Mouse (Mus musculus) G1E (cell line): Measurements from ENCODE around the gene Gm4869. TPM values are rescaled to one million over a fixed set of nuclear protein-coding genes. Genes with fewer than 3 reads are reported as not detected.

Experiments
- ATAC-seq: 2 replicates; pipeline ENCODE4 v1.8.0; 2016; ENCODE audit warnings: mild to moderate bottlenecking; ENCODE audit not compliant: insufficient number of reproducible peaks, poor library complexity, low FRiP score, severe bottlenecking; ENCODE audit errors: extremely low read depth
- DNase-seq: peaks from one replicate; pipeline ENCODE4 v3.0.0; 2012; ENCODE audit warnings: low spot score
- H3K27me3 ChIP-seq: 2 replicates; pipeline ENCODE4 v1.6.1; 2012; ENCODE audit warnings: mild to moderate bottlenecking, low read length, inconsistent platforms; ENCODE audit not compliant: insufficient read depth
- H3K36me3 ChIP-seq: replicated peaks from 2 replicates; pipeline ENCODE3; 2012; ENCODE audit warnings: mild to moderate bottlenecking, inconsistent platforms
- H3K4me1 ChIP-seq: 2 replicates; pipeline ENCODE4 v1.6.1; 2012; ENCODE audit warnings: low read depth, low read length, inconsistent platforms, mixed read lengths; ENCODE audit not compliant: insufficient read depth
- H3K4me3 ChIP-seq: 2 replicates; pipeline ENCODE4 v1.5.1; 2012; ENCODE audit warnings: low read depth, mild to moderate bottlenecking, inconsistent platforms, low read length, moderate library complexity, mixed read lengths
- H3K9me3 ChIP-seq: replicated peaks from 2 replicates; pipeline ENCODE4 v1.6.1; 2012; ENCODE audit warnings: inconsistent platforms
- CTCF ChIP-seq: IDR thresholded peaks from 2 replicates; pipeline ENCODE4 v1.5.1; 2012; ENCODE audit warnings: low read depth, low read length, inconsistent platforms, mixed read lengths
- GATA1 ChIP-seq: IDR thresholded peaks from 2 replicates; pipeline ENCODE4 v1.6.1; 2012; ENCODE audit warnings: borderline replicate concordance, low read length, inconsistent platforms, mixed read lengths
- GATA2 ChIP-seq: IDR thresholded peaks from 2 replicates; pipeline ENCODE4 v1.6.1; 2012; ENCODE audit warnings: low read depth, low read length, inconsistent platforms, borderline replicate concordance
- POLR2AphosphoS5 ChIP-seq: IDR thresholded peaks from 2 replicates; pipeline ENCODE4 v1.6.1; 2012; ENCODE audit warnings: low read depth, low read length, inconsistent platforms; ENCODE audit not compliant: insufficient replicate concordance
- TAL1 ChIP-seq: conservative IDR thresholded peaks from 2 replicates; pipeline ENCODE4 v1.6.1; 2012; ENCODE audit warnings: low read depth, low read length, inconsistent platforms, mixed read lengths
- polyA plus RNA-seq: library from polyadenylated mRNA; stranded (reverse); fragments of >175 nt; gene quantifications from 2 replicates; pipeline ENCODE4 v1.2.3, GENCODE M21; 2012
- total RNA-seq, 2 experiments: library from RNA; stranded (forward) in 1 of 2; stranded (reverse) in 1 of 2; fragments of 200-1000 nt in 1 of 2; fragments of >200 nt in 1 of 2; fragmentation: Nextera tagmentation in 1 of 2; gene quantifications; 2 replicates each; pipeline ENCODE4 v1.2.3; 2014 to 2017

Gene Gm4869
- total and polyA plus RNA-seq, 3 experiments: not detected

GRCm38 (mm10) chr5:140517159-140517920 lies 71.9 kb downstream of the Gm4869 start:
- Histone ChIP-seq H3K36me3 (no peaks in the 10 kb centered on the region), H3K9me3 (no peaks in the 10 kb centered on the region), H3K27me3 (peaks cover 15% of the 10 kb centered on the region), H3K4me1 (0 out of 2 replicates have a peak, but pooled peaks cover 2% of the 10 kb centered on the region), H3K4me3 (no peak overlapping the region)
- DNase-seq: no peak
- no peak for ATAC-seq
- TF ChIP-seq GATA2 (no peak), CTCF (no peak), GATA1 (no peak), TAL1 (no peak), POLR2AphosphoS5 (no peak)

- peaks cover 15% of the 10 kb centered on the region for H3K27me3 ChIP-seq
- no peaks in the 10 kb centered on the region for H3K9me3 ChIP-seq
- no peak for TF ChIP-seq GATA1
- TF ChIP-seq CTCF: no peak
- no peak for TF ChIP-seq TAL1
- no peak for TF ChIP-seq POLR2AphosphoS5
- no peak for TF ChIP-seq GATA2
- DNase-seq: no peak
- 0 out of 2 replicates have a peak, but pooled peaks cover 2% of the 10 kb centered on the region for H3K4me1 ChIP-seq
- H3K36me3 ChIP-seq: no peaks in the 10 kb centered on the region
- ATAC-seq: no peak
- no peak overlapping the region for H3K4me3 ChIP-seq
Measured at GRCm38 (mm10) chr5:140517921-140518230, 72.4 kb downstream of the Gm4869 start.

DNA sequence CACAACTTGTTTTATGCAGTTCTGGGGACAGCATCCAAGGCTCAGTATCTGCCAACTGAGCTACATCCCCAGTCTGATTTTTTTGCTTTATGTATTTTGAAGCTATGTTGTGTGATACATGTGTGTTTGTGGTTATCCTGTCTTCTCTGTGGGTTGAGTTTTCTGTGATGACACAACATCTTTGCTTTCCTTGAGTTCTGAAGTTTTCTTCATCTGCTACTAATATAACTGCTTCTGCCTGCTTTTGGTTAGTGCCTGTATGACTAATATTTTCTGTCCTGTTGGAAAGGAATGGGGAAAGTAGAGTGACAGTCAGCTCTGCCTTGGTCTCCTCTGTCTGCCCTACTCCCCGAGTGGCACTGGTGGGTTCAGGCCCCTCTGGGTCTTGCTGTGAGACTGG lies 75.8 kb downstream of the Gm4869 start:
- peaks cover 15% of the 10 kb centered on the region for H3K27me3 ChIP-seq
- no peak overlapping the region for H3K4me3 ChIP-seq
- no peaks in the 10 kb centered on the region for H3K4me1 ChIP-seq
- no peak for TF ChIP-seq TAL1
- no peak for TF ChIP-seq CTCF
- no peak for TF ChIP-seq GATA1
- TF ChIP-seq POLR2AphosphoS5: no peak
- no peak for TF ChIP-seq GATA2
- no peaks in the 10 kb centered on the region for H3K9me3 ChIP-seq
- DNase-seq: no peak
- no peaks in the 10 kb centered on the region for H3K36me3 ChIP-seq
- no peak for ATAC-seq

- Histone ChIP-seq H3K36me3 (no peaks in the 10 kb centered on the region), H3K4me1 (no peaks in the 10 kb centered on the region), H3K9me3 (no peaks in the 10 kb centered on the region), H3K27me3 (no peaks in the 10 kb centered on the region; the same call in 1 of the 2 replicates), H3K4me3 (no peak overlapping the region)
- ATAC-seq (no peak), DNase-seq (no peak)
- TF ChIP-seq CTCF: no peak
- TF ChIP-seq TAL1: no peak
- no peak for TF ChIP-seq POLR2AphosphoS5
- no peak for TF ChIP-seq GATA2
- TF ChIP-seq GATA1: no peak
Measured at GRCm38 (mm10) chr5:140526754-140527153, 81.3 kb downstream of the Gm4869 start.

GRCm38 (mm10) chr5:140538111-140538683 lies 92.8 kb downstream of the Gm4869 start:
- Histone ChIP-seq H3K27me3 (peaks cover 17% of the 10 kb centered on the region), H3K4me1 (peaks cover 7% of the 10 kb centered on the region; the same call in 1 of the 2 replicates), H3K4me3 (no peak overlapping the region), H3K36me3 (no peaks in the 10 kb centered on the region), H3K9me3 (peaks cover 2% of the 10 kb centered on the region; the same call in 1 of the 2 replicates)
- TF ChIP-seq POLR2AphosphoS5 (no peak), TAL1 (no peak), GATA1 (no peak), CTCF (no peak), GATA2 (no peak)
- ATAC-seq (no peak), DNase-seq (no peak)

GRCm38 (mm10) chr5:140540106-140540505 lies 94.7 kb downstream of the Gm4869 start:
- Histone ChIP-seq H3K36me3 (no peaks in the 10 kb centered on the region), H3K9me3 (no peaks in the 10 kb centered on the region), H3K27me3 (peaks cover 17% of the 10 kb centered on the region), H3K4me3 (no peak overlapping the region), H3K4me1 (peaks cover 7% of the 10 kb centered on the region; the same call in 1 of the 2 replicates)
- no peak for TF ChIP-seq TAL1
- TF ChIP-seq CTCF: peak; percentile 83
- ATAC-seq (0 out of 2 replicates have a peak, but pooled peaks have one; percentile 45), DNase-seq (peak; percentile 46)
